Mouse (Mus musculus): ENCODE measurements around the gene Kcnq1. TPM values are rescaled to one million over a fixed set of nuclear protein-coding genes. Genes with fewer than 3 reads are reported as not detected.
A peak's percentile ranks its signal among the peaks of the same experiment; 100 is the strongest.

Gene Kcnq1
- total RNA-seq (2022): under 1 TPM; 0.20 to 0.48 (median 0.34) TPM

DNA sequence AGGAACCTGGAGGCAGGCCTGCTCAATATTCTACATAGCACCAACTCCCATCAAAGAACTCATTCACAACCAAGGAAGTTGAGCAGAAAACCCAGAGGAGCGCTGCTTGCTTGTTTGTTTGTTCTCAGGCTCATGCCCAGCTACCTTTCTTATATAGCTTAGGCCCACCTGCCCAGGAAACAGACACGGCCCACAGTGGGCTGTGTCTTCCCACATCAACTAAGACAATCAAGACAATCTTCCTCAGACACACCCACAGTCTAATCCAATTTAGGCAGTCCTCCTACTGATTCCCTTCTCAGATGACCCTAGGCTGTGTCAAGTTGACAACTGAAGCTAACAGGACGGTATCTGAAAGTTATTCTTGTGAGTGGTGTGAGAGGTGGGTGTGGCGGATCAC is at the start of gene Kcnq1:
TSS of gene Kcnq1 (plus strand) at position 301 of the 400 bp plus-strand sequence.
- DNase-seq (ENCODE audit: low spot score in 2 of 2): no peak

DNA sequence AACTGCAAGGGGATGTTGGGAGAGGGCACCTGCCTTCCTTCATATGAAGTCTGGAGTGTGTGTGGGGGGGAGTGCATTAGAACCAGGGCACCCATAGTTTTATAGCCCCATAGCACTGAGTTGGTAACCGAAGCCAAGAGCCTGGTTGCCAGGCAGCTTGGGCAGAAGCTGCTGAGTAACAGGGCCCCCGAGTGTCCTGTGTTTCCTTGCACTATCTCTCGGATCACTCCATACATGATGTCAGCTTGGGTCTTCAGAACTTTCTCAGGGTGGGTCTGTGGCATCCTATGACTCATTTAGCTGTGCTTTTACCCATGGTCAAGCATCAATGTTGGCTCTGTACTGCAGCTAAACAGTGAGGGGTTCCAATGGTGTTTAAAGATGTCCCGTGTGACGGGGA is 49.1 kb upstream of the Kcnq1 start:
- no peak for DNase-seq (ENCODE audit: low spot score in 2 of 2)

DNA sequence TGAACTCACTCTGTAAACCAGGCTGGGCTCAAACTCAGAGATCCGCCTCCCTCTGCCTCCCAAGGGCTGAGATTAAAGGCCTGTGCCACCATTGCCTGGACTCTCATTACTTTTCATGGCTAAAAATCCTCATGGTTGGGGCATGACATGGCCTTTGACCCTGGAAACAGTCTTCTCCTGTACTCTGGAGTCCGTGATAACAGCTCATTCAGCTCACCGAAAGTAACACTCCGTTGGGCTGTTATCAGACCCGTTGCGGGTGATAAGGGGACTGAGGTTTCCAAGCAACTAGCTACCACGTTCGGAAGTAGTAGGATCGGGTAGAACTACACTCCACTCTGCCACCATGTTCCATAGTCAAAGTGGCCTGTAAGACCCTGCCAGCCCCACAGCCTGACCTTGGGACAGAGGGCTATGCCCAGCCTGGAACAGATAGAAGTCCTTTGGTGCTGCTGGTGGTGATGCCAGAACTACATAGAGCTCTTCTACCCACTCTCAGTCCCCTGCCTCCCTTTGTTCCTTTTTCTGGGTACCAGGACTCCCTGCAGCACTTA is 48.4 kb upstream of the Kcnq1 start:
- no peak for DNase-seq (ENCODE audit: low spot score in 2 of 2)

DNA sequence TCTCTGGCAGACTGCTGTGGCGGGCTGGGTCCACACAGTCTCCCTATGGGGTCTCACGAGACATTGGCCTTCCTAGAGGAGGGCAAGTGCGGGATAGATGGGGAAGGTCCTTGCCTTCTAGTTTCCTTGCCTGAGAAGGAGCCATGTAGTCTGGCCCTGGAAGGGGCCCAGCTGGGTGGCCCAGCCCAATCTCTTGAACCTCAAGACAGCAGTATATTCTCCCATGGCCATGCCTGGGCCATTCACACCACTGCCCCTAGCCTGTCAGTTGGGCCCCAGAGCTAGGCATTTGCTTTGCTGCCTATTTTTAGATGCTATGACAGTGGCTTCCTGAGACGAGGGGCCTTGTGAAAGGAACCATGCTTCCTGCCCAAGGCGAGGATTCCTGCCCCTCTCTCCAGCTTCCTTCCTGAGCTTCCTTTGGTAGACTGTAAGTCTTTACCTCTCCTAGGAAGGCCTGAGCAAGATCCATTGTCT is 47.9 kb upstream of the Kcnq1 start:
- DNase-seq (ENCODE audit: low spot score in 2 of 2): no peak

DNA sequence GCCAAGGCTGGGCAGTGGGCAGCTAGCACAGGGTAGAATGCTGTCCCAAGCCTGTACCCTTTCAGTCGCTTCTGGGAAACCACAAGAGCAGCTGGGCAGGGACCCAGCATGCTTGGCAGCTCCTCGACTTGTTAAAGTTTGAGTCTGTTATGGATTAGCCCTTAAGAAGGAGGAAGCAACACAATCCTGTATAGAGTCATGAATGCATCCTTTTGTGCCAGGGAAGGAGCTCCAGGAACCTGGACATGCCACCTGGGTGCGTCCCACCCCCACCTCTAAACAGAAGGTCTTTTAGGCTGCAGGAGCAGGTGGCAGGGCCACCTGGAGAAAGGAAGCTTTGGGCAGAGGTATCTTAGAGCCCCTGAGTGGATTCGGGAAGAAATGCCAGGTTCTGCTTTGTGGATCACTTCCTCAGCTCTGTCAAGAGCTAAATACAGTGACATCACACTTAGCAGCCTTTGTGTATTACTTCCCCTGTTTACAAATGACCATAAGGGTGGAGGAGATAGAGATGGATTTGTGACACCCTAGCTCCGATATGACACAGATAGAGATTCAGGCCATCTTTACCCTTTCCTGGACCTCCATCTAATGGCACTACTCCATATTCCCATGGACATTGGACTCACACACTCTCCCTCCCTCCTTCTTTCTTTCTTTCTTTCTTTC is 46.8 kb upstream of the Kcnq1 start:
- DNase-seq (ENCODE audit: low spot score in 2 of 2): peak in 1 of 2 experiments; percentile 59

DNA sequence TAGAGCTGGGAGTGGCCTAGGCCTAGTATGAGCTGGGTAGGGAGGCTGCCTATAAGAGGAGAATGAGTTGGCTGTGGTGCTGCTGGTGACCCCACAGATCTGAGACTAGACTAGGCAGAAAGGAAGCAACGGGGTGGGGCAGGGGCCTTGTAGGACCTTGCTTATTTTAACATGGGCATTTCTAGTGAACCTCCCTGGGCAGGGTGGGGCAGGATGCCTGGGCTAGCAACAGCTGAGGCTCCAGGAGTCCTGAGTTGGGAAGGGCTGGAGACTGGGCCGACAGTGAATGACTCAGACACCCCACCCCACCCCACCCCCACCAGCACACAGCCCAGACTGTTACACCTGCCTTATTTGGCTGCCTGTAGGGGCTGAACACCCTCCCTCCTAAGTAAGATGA is 43.5 kb upstream of the Kcnq1 start:
- no peak for DNase-seq (ENCODE audit: low spot score in 2 of 2)

DNA sequence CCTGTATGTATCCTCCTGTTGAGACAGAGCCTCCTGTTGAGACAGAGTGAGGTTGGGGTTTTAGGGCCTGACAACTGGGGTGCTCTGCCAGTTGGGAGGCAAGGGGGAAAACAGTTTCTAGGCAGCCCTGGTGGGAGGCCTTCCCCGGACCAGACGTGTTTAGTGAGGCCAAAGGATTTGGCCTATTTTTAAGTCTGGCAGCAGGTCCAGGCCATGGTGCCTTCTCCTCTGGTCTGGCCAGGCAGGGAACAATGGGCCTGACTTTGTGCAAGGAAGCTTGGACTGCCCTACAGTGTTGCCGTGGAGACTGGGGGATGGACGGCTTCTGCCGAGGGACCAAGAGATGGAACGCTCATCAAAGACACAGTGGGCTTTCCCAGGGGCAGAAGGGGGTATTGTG is 41.9 kb upstream of the Kcnq1 start:
- DNase-seq (ENCODE audit: low spot score in 2 of 2): no peak

DNA sequence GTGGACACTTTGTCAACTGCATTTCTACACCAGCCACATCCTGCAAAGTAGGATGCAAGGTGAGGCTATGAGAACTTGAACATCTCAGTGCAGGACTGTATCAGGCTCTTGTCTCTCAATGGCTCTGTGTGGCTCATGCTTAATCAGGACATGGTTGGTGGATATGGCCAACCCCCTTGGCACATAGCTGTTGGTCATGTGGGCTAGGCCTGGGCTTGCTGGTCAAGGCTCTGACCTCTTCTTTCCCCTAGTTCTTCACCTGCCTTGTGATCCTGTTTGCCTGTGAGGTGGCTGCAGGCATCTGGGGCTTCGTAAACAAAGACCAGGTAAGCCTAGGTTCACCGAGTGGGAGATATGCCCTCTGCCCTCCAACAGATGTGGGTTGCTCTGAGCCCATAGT is 40.5 kb upstream of the Kcnq1 start:
- DNase-seq (ENCODE audit: low spot score in 2 of 2): no peak

DNA sequence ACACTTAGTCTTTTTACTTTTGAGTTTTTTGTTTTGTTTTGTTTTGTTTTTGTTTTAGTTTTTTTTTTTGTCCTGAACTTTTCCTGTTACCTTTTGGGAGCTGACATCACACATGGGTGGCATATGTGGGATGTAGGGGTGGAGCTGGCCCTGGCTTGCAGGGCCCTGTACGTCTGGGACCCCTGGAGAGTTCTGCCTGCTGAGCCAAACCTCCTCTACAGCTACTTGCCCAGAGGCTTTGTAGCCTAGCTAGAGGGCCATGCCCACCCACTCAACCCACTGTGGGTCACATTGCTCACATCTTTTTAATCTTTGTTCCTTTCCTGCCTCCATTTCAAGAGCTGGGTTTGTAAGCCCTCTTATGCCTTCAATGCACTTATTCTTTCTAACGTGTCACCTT is 38.7 kb upstream of the Kcnq1 start:
- no peak for DNase-seq (ENCODE audit: low spot score in 2 of 2)

DNA sequence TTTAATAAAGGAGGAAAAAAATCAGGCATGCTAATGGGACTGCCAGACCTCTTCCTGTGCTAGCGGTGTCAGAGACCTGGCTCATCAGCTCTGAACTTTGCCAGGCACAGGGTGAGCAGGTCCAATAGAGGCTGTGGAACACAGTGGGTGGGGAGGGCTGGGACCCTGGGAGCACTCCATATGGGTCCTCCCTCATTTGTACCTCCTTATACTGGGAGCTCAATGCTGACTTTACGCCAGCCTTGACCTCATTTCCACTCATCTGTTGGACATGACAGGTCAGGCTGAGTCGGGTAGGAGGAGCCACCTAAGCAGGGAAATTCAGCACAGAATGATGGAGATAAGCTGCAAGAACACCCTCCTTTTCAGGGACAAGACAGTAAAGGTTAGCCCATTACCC is 38.3 kb upstream of the Kcnq1 start:
- DNase-seq (ENCODE audit: low spot score in 2 of 2): no peak

DNA sequence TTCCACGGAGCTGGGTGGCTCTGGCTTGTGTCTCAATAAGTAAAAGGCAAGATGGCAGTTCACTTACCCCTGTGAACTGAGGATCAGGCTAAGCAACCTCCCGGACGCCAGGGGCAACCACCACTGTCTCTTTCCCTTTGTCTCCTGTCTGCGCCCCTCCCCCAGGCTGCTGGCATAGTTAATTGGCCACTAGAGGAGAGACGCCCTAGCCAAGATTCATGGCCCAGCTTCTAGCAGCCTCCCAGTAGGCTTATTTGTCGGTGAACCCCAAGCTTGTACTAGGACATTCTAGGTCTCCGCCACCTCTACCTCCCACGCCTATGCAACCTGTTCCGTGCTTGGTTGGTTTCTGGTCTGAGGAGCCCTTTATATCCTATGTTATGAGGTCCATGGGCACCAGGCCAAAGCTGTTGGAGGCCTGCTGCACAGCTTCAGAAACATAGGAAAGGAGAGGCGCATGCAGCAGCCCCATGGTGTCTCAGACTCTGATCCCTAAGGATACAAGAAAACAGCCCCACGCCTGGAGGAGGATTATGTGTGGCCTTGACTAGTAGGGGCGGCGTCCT is 37.8 kb upstream of the Kcnq1 start:
- DNase-seq (ENCODE audit: low spot score in 2 of 2): peak in 1 of 2 experiments; percentile 37

DNA sequence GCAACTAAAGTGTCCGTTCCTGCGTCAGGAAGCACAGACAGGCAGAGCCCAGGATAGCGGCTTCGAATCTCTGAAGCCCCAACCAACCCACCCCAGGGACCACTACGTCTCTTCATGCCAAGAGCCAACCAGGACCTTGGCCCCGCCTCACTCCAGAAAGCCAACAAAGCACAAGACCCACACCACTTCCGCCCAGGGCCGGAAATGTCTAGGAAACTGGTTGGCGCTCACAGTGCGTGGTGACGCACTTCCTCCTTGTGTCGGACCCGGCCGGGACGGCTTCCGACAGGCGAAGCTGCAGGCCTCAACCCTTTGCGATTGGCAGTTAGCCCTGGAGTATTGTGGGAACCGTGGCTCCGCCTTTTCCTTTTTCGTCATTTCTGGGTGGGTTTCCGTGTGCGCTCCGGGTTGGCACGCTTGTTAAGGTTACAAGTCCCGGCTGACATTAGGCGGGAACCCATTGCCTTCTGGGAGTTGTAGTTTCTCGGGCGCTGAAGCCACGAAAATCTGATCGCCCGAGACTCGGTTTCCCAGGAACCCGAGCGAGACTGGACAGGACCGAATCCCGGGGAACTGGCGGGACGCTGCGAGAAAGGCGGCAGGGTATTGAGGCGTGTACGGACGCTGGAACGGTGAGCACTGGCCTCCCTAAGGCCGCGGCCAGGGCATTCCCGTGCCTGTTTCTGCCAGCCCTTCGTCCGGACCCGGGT is 37.1 kb upstream of the Kcnq1 start, which contains the start of gene Tssc4:
TSS of gene Tssc4 (plus strand) at position 368 of the 710 bp plus-strand sequence.
- DNase-seq (ENCODE audit: low spot score in 2 of 2): peak; percentile 97 to 99

DNA sequence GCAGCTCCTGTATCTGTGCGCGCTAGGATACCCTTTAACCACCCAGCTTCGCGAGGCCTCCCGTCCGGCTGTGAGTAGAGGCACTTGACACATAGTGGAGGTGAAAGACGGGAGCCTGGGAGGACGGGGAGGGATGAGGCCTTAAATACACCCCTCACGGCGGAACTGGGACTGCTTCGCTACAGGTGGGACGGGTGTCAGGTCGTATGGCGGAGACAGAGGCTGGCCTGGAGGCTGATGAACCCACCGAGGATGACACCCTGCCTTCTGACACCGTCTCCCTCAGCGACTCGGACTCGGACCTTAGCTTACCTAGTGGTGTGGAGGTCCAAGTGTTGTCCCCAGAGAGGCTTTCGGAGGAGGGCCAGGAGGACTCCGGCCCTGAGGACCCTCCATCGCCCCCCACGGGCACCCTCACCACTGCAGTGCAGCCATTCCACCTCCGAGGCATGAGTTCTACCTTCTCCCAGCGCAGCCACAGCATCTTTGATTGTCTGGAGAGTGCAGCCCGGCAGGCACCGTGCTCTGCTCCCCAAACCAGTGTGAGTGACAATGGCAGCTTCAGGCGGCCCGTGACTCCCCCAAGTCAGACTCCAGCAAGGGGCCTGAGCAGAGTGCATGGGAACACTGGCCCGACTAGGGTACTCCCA is 36.3 kb upstream of the Kcnq1 start:
- no peak for DNase-seq (ENCODE audit: low spot score in 2 of 2)

DNA sequence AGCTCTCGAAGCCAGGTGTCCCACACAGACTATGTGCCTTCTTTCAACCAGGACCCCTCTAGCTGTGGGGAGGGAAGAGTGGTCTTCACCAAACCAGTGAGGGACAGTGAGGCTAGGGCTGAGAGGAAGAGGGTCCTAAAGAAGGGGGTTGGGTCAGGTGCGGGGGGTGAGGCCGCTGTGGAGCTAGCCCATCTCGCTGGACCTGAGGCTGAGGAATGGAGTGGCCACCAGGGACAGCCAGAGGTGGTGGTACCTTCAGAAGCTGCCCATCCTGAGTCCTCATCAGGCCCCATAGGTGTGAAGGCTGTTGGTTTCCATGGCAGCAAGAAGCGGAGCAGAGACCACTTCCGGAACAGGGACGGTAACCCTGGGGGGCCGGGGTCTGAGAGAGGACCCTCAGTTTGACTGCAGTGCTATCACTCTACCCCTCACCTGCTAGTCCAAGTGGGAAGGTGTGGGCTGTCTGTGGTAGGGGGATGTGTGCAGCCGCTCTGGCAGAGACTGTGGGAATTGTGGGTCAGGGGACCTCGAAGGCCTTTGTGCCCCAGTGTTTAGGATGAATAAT is 35.6 kb upstream of the Kcnq1 start:
- DNase-seq (ENCODE audit: low spot score in 2 of 2): no peak

DNA sequence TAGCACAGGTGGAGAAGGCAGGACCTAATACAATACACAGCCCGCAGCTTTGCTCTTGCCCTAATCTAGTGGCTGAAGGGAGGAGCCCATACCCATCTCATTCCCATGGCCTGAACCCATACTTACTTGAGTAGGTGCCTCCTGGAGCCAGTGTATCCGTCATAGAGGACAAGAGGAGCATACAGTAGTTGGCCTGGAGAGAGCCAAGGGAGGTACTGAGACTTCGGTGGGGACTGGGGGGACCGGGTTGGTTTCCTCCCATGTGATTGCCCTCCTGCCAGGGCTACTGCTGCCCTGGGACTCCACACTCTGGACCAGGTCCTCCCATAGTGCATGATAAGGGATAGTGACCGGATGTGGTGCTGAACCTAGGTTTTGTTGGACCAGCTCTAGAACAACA is 33.6 kb upstream of the Kcnq1 start:
- DNase-seq (ENCODE audit: low spot score in 2 of 2): no peak

DNA sequence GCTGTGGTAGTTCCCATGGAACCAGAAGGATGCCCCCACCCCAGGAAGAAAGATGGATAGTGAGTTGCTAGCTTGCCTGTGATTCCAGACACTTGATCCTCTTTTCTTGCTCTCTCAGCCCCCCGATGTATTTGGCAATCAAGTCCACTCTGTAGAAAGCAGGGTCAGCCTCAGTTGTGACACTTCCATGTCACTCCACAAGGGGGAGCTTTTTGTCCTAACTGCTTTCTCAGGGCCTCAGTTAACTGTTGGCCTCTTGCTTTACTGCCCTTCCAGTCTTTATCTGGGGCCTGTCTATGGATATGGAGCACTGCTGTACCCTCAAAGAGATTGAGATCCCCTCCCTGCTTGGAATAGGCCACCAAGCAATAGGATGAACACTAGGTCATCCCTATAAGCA is 33.1 kb upstream of the Kcnq1 start:
- DNase-seq (ENCODE audit: low spot score in 2 of 2): no peak

DNA sequence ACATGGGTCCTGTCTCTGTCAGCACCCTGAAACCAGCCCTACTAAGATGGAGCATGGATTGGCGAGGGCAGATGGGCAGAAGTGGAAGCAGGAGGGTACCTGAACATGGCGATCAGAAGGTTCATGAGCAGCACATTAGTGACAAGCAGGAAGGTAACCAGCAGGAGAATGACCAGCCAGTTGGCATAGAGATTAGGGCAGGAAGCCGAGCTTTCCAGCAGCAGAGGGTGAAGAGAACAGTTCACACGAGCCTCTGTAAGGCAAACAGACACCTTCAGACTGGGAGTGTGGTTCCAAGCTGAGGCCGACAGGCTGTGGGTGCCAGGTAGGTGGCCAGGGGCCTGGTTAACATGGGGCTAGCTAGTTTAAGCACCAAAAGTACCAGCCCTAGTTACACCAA is 30.8 kb upstream of the Kcnq1 start:
- DNase-seq (ENCODE audit: low spot score in 2 of 2): no peak

DNA sequence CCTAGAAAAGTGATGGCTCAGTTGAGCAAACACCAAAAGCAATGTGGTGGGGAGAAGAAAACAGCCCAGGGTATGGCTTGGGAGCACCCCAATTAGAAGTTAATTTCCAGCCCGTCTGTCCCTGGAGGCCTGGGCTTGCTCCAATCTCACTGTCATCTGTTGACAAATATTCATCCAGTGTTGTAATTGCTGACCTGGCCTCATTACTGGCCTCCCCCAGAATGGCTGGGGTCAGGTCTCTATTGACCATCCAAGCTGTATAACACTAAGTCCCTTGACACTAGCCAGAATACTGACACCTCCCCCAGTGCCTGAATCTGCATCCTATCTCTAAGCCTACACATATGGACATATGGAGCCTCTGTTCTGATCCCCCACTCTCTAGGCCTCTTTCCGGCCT is 28.8 kb upstream of the Kcnq1 start:
- no peak for DNase-seq (ENCODE audit: low spot score in 2 of 2)

DNA sequence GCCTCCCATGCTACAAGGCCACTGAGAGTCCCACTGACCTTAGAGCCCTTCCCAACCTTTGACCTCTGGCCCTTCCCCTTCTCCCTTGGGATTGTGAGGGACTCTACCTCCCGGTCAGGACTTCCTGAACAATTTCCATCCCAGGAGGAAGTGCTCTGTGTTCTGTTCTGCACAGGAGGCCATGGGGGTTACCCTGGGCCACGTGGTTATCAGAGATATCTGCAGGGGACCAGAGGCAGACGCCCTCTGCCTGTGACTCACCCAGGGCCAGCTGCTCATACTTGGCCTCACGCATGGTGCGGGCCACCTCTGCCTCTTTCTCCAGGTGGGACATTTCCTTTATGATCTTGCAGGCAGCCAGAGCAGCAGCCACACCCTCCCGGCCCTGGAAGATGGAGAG is 24.1 kb upstream of the Kcnq1 start:
- DNase-seq (ENCODE audit: low spot score in 2 of 2): no peak

DNA sequence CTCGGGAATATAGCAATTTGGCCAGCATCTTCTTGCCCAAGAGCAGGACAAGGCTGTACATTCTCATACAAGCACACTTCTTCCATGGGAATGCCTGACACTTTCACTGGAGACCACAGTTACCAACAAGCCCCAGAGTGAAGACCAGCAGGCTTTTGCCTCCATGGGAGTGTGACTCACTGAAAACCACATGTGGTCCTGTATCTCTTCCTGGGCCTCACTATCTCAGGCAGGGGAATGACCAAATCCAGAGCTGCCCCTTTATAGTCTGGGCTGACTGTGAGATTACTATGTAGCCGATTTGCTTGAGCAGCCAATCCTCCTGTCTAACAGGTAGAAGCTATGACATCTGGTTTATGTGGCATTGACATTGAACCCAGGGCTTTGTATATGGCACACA is 22.5 kb upstream of the Kcnq1 start:
- no peak for DNase-seq (ENCODE audit: low spot score in 2 of 2)

DNA sequence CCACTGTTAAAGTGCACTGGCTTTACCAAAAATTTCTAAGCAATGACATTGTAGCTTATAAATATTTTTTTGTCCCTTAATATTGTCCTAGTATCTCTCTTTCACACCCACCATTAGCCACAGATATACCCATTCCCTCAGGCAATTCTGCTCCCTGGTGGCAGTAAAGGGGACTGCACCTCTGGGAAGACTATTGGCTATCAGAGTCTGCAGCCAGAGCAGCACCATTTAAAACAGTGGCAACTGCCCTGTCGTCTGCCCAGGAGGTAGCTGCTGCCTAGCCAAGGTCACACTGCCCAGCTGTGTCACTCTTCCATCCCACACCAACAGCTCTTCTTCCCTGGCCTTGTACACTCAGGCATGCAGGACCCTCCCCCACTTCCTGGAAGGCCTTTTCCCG is 19.8 kb upstream of the Kcnq1 start:
- peak; percentile 42 to 52 for DNase-seq (ENCODE audit: low spot score in 2 of 2)
